Mouse (Mus musculus): ENCODE data around the gene Tomm70a.
A peak's percentile ranks its signal among the peaks of the same experiment; 100 is the strongest.

The Tomm70a gene

GRCm38 (mm10) chr16:57120913-57121815, at the start of gene Tomm70a:
TSS of gene Tomm70a (plus strand) at chr16:57121703.
- DNase-seq (ENCODE audit: low spot score in 2 of 2), result peak; percentile 93 to 96

GRCm38 (mm10) chr16:57075986-57076385, 45.5 kb upstream of the Tomm70a start:
- no peak for DNase-seq (ENCODE audit: low spot score in 2 of 2)

- DNase-seq (ENCODE audit: low spot score in 2 of 2), result no peak
Observed at GRCm38 (mm10) chr16:57079577-57079976, 41.9 kb upstream of the Tomm70a start.

GRCm38 (mm10) chr16:57092460-57092859, 29.0 kb upstream of the Tomm70a start:
- peak; percentile 14 to 32 for DNase-seq (ENCODE audit: low spot score in 2 of 2)

- no peak for DNase-seq (ENCODE audit: low spot score in 2 of 2)
Observed at GRCm38 (mm10) chr16:57092911-57093605, 28.4 kb upstream of the Tomm70a start.

GRCm38 (mm10) chr16:57098468-57099144, 22.9 kb upstream of the Tomm70a start:
- DNase-seq (ENCODE audit: low spot score in 2 of 2), result no peak

GRCm38 (mm10) chr16:57099572-57100237, 21.8 kb upstream of the Tomm70a start:
- no peak for DNase-seq (ENCODE audit: low spot score in 2 of 2)

GRCm38 (mm10) chr16:57101174-57101573, 20.3 kb upstream of the Tomm70a start:
- no peak for DNase-seq (ENCODE audit: low spot score in 2 of 2)

- DNase-seq (ENCODE audit: low spot score in 2 of 2), result no peak
Observed at GRCm38 (mm10) chr16:57106185-57106960, 15.1 kb upstream of the Tomm70a start.

GRCm38 (mm10) chr16:57116066-57116465, 5.4 kb upstream of the Tomm70a start:
- no peak for DNase-seq (ENCODE audit: low spot score in 2 of 2)

- no peak for DNase-seq (ENCODE audit: low spot score in 2 of 2)
Observed at GRCm38 (mm10) chr16:57117562-57117961, 3.9 kb upstream of the Tomm70a start.

- DNase-seq (ENCODE audit: low spot score in 2 of 2), result no peak
Observed at GRCm38 (mm10) chr16:57121816-57122415, 413 bp downstream of the Tomm70a start.

- DNase-seq (ENCODE audit: low spot score in 2 of 2), result no peak
Observed at GRCm38 (mm10) chr16:57122682-57123445, 1.4 kb downstream of the Tomm70a start.

GRCm38 (mm10) chr16:57126268-57126667, 4.8 kb downstream of the Tomm70a start:
- DNase-seq (ENCODE audit: low spot score in 2 of 2), result no peak

GRCm38 (mm10) chr16:57127825-57128224, 6.3 kb downstream of the Tomm70a start:
- DNase-seq (ENCODE audit: low spot score in 2 of 2), result no peak

- no peak for DNase-seq (ENCODE audit: low spot score in 2 of 2)
Observed at GRCm38 (mm10) chr16:57130752-57131400, 9.4 kb downstream of the Tomm70a start.

GRCm38 (mm10) chr16:57131544-57131943, 10.0 kb downstream of the Tomm70a start:
- no peak for DNase-seq (ENCODE audit: low spot score in 2 of 2)

- no peak for DNase-seq (ENCODE audit: low spot score in 2 of 2)
Observed at GRCm38 (mm10) chr16:57132326-57132725, 10.8 kb downstream of the Tomm70a start.

GRCm38 (mm10) chr16:57133611-57134010, 12.1 kb downstream of the Tomm70a start:
- DNase-seq (ENCODE audit: low spot score in 2 of 2), result no peak

Measured in right cerebral cortex, postnatal 36 days (tissue).